Mouse (Mus musculus): ENCODE results near the gene Pcdh11x.

DNA sequence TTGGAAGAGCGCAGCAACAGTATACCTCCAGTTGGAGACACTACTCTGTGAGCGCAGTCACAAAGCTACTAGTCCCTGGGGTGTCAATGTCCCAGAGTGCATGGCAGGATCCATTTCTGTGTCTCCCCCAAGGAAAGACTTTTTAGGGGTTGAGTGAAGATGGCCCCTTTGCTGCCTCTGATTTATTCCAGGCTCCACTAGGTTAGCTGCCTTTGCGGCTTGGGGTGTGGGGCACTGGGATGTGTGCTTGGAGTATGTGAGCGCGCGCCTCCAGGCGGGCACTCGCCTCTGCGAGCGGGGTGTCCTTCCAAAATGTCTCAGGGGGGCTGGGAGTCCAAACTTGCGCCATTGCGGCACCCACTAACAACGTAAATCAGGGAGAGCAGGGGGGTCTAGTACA lies 1.6 kb downstream of the Pcdh11x start:
- TF ChIP-seq CTCF (IDR thresholded peaks at IDR 0.05; ENCODE audit: borderline replicate concordance, extremely low read depth, insufficient read depth, insufficient read length) (no peak), POLR2A (IDR thresholded peaks at IDR 0.05; ENCODE audit: borderline replicate concordance, extremely low read depth, insufficient read depth, insufficient read length, poor library complexity, severe bottlenecking) (no peak)

All from brain, embryonic 14.5 days (tissue).